Mouse (Mus musculus) lung, postnatal 0 days (tissue): ENCODE results near the gene Capn8.

Experiments used
- CTCF ChIP-seq: IDR thresholded peaks from 2 replicates; pipeline ENCODE4 v1.5.1; 2016; ENCODE audit warnings: antibody characterized with exemption, mild to moderate bottlenecking
- EP300 ChIP-seq: IDR thresholded peaks from 2 replicates; pipeline ENCODE4 v1.6.1; 2016; ENCODE audit warnings: antibody characterized with exemption, mild to moderate bottlenecking, control low read depth

- TF ChIP-seq CTCF: no peak
- no peak for TF ChIP-seq EP300
Measured at GRCm38 (mm10) chr1:182678151-182678550, 113.3 kb downstream of the Capn8 start.
